Mouse (Mus musculus) MEL (cell line): ENCODE data around the gene Slfn3. TPM values are rescaled to one million over a fixed set of nuclear protein-coding genes. Genes with fewer than 3 reads are reported as not detected.
"Not testable (repeated sequence)": the region's sequence is repeated elsewhere in the genome, so short reads cannot be mapped to it uniquely, and the experiment has no call there.

ENCODE experiments used
- DNase-seq: peaks from one replicate; pipeline ENCODE4 v3.0.0; 2011; ENCODE audit warnings: low read depth, low spot score
- H3K27ac ChIP-seq: 2 replicates; pipeline ENCODE4 v1.5.1; 2012; ENCODE audit warnings: low read depth, mild to moderate bottlenecking, control low read depth, low read length, moderate library complexity; ENCODE audit not compliant: control insufficient read depth
- H3K27me3 ChIP-seq, 2 experiments: fragments of 150-350 bp in 1 of 2; sonication (generic) in 1 of 2; 2 replicates each; pipeline ENCODE4 v1.6.1; 2012; ENCODE audit warnings: low read length in 2 of 2, mild to moderate bottlenecking in 2 of 2, improper control_type of control experiment in 1 of 2, moderate library complexity in 1 of 2; ENCODE audit not compliant: insufficient read depth in 2 of 2, control insufficient read depth in 1 of 2
- H3K36me3 ChIP-seq, 2 experiments: 2 replicates each; pipeline ENCODE4 v1.6.1; 2012 to 2014; ENCODE audit warnings: low read length in 2 of 2, improper control_type of control experiment in 1 of 2, inconsistent platforms in 1 of 2, mild to moderate bottlenecking in 1 of 2; ENCODE audit not compliant: insufficient read depth in 2 of 2, control insufficient read depth in 1 of 2
- H3K4me1 ChIP-seq, 2 experiments: fragments of 150-350 bp in 1 of 2; sonication (generic) in 1 of 2; 2 replicates each; pipeline ENCODE4 v1.6.1; 2012; ENCODE audit warnings: low read length in 2 of 2, improper control_type of control experiment in 1 of 2, mild to moderate bottlenecking in 1 of 2; ENCODE audit not compliant: insufficient read depth in 2 of 2, control insufficient read depth in 1 of 2
- H3K4me3 ChIP-seq, 2 experiments: fragments of 150-350 bp in 1 of 2; sonication (generic) in 1 of 2; 2 replicates each; pipeline ENCODE4 v1.5.1; 2012; ENCODE audit warnings: low read depth in 2 of 2, low read length in 2 of 2, mild to moderate bottlenecking in 2 of 2, moderate library complexity in 2 of 2, control low read depth in 1 of 2, improper control_type of control experiment in 1 of 2; ENCODE audit not compliant: control insufficient read depth in 1 of 2, insufficient read depth in 1 of 2
- H3K79me2 ChIP-seq: 2 replicates; pipeline ENCODE4 v1.6.1; 2012; ENCODE audit warnings: mild to moderate bottlenecking, low read length, moderate library complexity; ENCODE audit not compliant: control insufficient read depth, poor library complexity, insufficient read depth
- H3K9ac ChIP-seq: 2 replicates; pipeline ENCODE4 v1.6.1; 2012; ENCODE audit warnings: low read depth, mild to moderate bottlenecking, control low read depth, low read length, moderate library complexity; ENCODE audit not compliant: control insufficient read depth, poor library complexity, severe bottlenecking
- H3K9me3 ChIP-seq: fragments of 150-350 bp; sonication (generic); replicated peaks from 2 replicates; pipeline ENCODE4 v1.6.1; 2012; ENCODE audit warnings: mild to moderate bottlenecking, low read length, improper control_type of control experiment, moderate library complexity; ENCODE audit not compliant: insufficient read depth
- BHLHE40 ChIP-seq: IDR thresholded peaks from 2 replicates; pipeline ENCODE4 v1.6.1; 2012; ENCODE audit warnings: low read depth, mild to moderate bottlenecking, inconsistent platforms, low read length, improper control_type of control experiment, borderline replicate concordance
- CHD2 ChIP-seq: IDR thresholded peaks from 2 replicates; pipeline ENCODE4 v1.6.1; 2011; ENCODE audit warnings: low read length, improper control_type of control experiment
- CTCF ChIP-seq, 3 experiments: IDR thresholded peaks in 2 of 3; conservative IDR thresholded peaks in 1 of 3; 2 replicates each; pipeline ENCODE4 v1.5.1; 2011 to 2012; ENCODE audit warnings: low read length in 3 of 3, low read depth in 2 of 3, mild to moderate bottlenecking in 2 of 3, improper control_type of control experiment in 1 of 3, inconsistent platforms in 1 of 3, mixed read lengths in 1 of 3, moderate library complexity in 1 of 3; ENCODE audit not compliant: control insufficient read depth in 1 of 3, insufficient read depth in 1 of 3, poor library complexity in 1 of 3, severe bottlenecking in 1 of 3
- E2F4 ChIP-seq: IDR thresholded peaks from 2 replicates; pipeline ENCODE4 v1.6.1; 2011; ENCODE audit warnings: low read depth, low read length, improper control_type of control experiment, borderline replicate concordance
- EP300 ChIP-seq, 2 experiments: IDR thresholded peaks; 2 replicates each; pipeline ENCODE4 v1.6.1; 2011; ENCODE audit warnings: improper control_type of control experiment in 2 of 2, low read length in 2 of 2, low read depth in 1 of 2, mild to moderate bottlenecking in 1 of 2
- GABPA ChIP-seq: IDR thresholded peaks from 2 replicates; pipeline ENCODE4 v1.6.1; 2012; ENCODE audit warnings: low read depth, mild to moderate bottlenecking, inconsistent platforms, low read length, improper control_type of control experiment, moderate library complexity
- GATA1 ChIP-seq: IDR thresholded peaks from 2 replicates; pipeline ENCODE4 v1.6.1; 2011; ENCODE audit warnings: low read depth, low read length, improper control_type of control experiment
- JUND ChIP-seq: IDR thresholded peaks from 2 replicates; pipeline ENCODE4 v1.6.1; 2011; ENCODE audit warnings: low read depth, mild to moderate bottlenecking, improper control_type of control experiment, low read length
- MAFK ChIP-seq: IDR thresholded peaks from 2 replicates; pipeline ENCODE4 v1.6.1; 2011; ENCODE audit warnings: low read depth, mild to moderate bottlenecking, low read length, improper control_type of control experiment, borderline replicate concordance
- MAX ChIP-seq: IDR thresholded peaks from 2 replicates; pipeline ENCODE4 v1.6.1; 2011; ENCODE audit warnings: low read length, improper control_type of control experiment
- MXI1 ChIP-seq: IDR thresholded peaks from 2 replicates; pipeline ENCODE4 v1.6.1; 2011; ENCODE audit warnings: mild to moderate bottlenecking, low read depth, low read length, improper control_type of control experiment
- MYC ChIP-seq: IDR thresholded peaks from 2 replicates; pipeline ENCODE4 v1.6.1; 2011; ENCODE audit warnings: low read depth, mild to moderate bottlenecking, low read length, improper control_type of control experiment, moderate library complexity
- NELFE ChIP-seq: IDR thresholded peaks from 2 replicates; pipeline ENCODE4 v1.6.1; 2011; ENCODE audit warnings: low read depth, low read length, improper control_type of control experiment
- POLR2A ChIP-seq, 2 experiments: IDR thresholded peaks; 2 replicates each; pipeline ENCODE4 v1.6.1; 2011 to 2012; ENCODE audit warnings: low read length in 2 of 2, mild to moderate bottlenecking in 2 of 2, control low read depth in 1 of 2, improper control_type of control experiment in 1 of 2, low read depth in 1 of 2, moderate library complexity in 1 of 2; ENCODE audit not compliant: control insufficient read depth in 1 of 2, insufficient read depth in 1 of 2, poor library complexity in 1 of 2
- POLR2AphosphoS2 ChIP-seq: IDR thresholded peaks from 2 replicates; pipeline ENCODE4 v1.6.1; 2011; ENCODE audit warnings: low read length, improper control_type of control experiment
- POLR2AphosphoS5 ChIP-seq: IDR thresholded peaks from 2 replicates; pipeline ENCODE4 v1.6.1; 2012; ENCODE audit warnings: low read depth, borderline replicate concordance, mild to moderate bottlenecking, inconsistent platforms, low read length, moderate library complexity, mixed read lengths
- RAD21 ChIP-seq: IDR thresholded peaks from 2 replicates; pipeline ENCODE4 v1.6.1; 2011; ENCODE audit warnings: mild to moderate bottlenecking, low read depth, low read length, improper control_type of control experiment
- RCOR1 ChIP-seq: IDR thresholded peaks from 2 replicates; pipeline ENCODE4 v1.6.1; 2012; ENCODE audit warnings: low read depth, mild to moderate bottlenecking, inconsistent platforms, low read length, improper control_type of control experiment
- SMC3 ChIP-seq: IDR thresholded peaks from 2 replicates; pipeline ENCODE4 v1.6.1; 2011; ENCODE audit warnings: low read depth, low read length, improper control_type of control experiment
- UBTF ChIP-seq: IDR thresholded peaks from 2 replicates; pipeline ENCODE4 v1.6.1; 2012; ENCODE audit warnings: low read depth, mild to moderate bottlenecking, inconsistent platforms, low read length, improper control_type of control experiment, moderate library complexity, borderline replicate concordance; ENCODE audit not compliant: insufficient read depth
- USF2 ChIP-seq, 2 experiments: IDR thresholded peaks; 2 replicates each; pipeline ENCODE4 v1.6.1; 2011 to 2012; ENCODE audit warnings: improper control_type of control experiment in 2 of 2, low read length in 2 of 2, borderline replicate concordance in 1 of 2, inconsistent platforms in 1 of 2, low read depth in 1 of 2, mild to moderate bottlenecking in 1 of 2; ENCODE audit not compliant: insufficient read depth in 1 of 2
- ZKSCAN1 ChIP-seq: IDR thresholded peaks from 2 replicates; pipeline ENCODE4 v1.6.1; 2012; ENCODE audit warnings: low read depth, mild to moderate bottlenecking, inconsistent platforms, low read length, improper control_type of control experiment, moderate library complexity
- ZMIZ1 ChIP-seq: IDR thresholded peaks from 2 replicates; pipeline ENCODE4 v1.6.1; 2012; ENCODE audit warnings: low read depth, mild to moderate bottlenecking, inconsistent platforms, low read length, improper control_type of control experiment, moderate library complexity
- ZNF384 ChIP-seq: IDR thresholded peaks from 2 replicates; pipeline ENCODE4 v1.6.1; 2012; ENCODE audit warnings: low read depth, mild to moderate bottlenecking, inconsistent platforms, low read length, improper control_type of control experiment
- polyA plus RNA-seq, 2 experiments: library from polyadenylated mRNA; stranded (reverse) in 1 of 2; unstranded in 1 of 2; fragments of >175 nt in 1 of 2; fragments of >200 nt in 1 of 2; gene quantifications; 2 replicates each; pipeline versions ENCODE4 v1.2.1 to v1.2.4; 2012; ENCODE audit warnings: low replicate concordance in 2 of 2, low read depth in 1 of 2; ENCODE audit not compliant: insufficient read length in 2 of 2, insufficient read depth in 1 of 2, missing spikeins in 1 of 2
- total RNA-seq: library from RNA; depleted of rRNA; stranded (reverse); fragments of 300-350 nt; gene quantifications from 2 replicates; pipeline ENCODE4 v1.2.3, GENCODE M21; 2012; rRNA removed

The Slfn3 gene
- total RNA-seq (0.10 and 0.23 TPM in 2 replicates), polyA plus RNA-seq (under 1 TPM in 1 of 2 experiments, not detected in 1; 0.35 TPM)

- no peak for DNase-seq
- TF ChIP-seq MXI1 = no peak
- no peak for TF ChIP-seq MAX
- no peak for TF ChIP-seq SMC3
- TF ChIP-seq POLR2AphosphoS5 = no peak
- no peak for TF ChIP-seq GABPA
- TF ChIP-seq EP300 (IDR thresholded peaks at IDR 0.05; ENCODE audit: low read depth in 1 of 2, low read length in 2 of 2) = no peak
- TF ChIP-seq CHD2 = no peak
- no peak for TF ChIP-seq BHLHE40
- Histone ChIP-seq H3K9me3 (no peaks in the 10 kb centered on the region), H3K27ac (no peak within 1 kb of the TSS), H3K27me3 (peaks cover 5 to 10% of the 10 kb centered on the region in 2 experiments), H3K36me3 (no peaks in the 10 kb centered on the region), H3K4me1 (no peaks in the 10 kb centered on the region), H3K79me2 (no peaks in the 10 kb centered on the region), H3K9ac (no peak within 1 kb of the TSS), H3K4me3 (no peak within 1 kb of the TSS)
Measured at GRCm38 (mm10) chr11:83191134-83191893, at the start of gene Slfn3. Slfn3 (plus strand) TSS chr11:83191330.

DNA sequence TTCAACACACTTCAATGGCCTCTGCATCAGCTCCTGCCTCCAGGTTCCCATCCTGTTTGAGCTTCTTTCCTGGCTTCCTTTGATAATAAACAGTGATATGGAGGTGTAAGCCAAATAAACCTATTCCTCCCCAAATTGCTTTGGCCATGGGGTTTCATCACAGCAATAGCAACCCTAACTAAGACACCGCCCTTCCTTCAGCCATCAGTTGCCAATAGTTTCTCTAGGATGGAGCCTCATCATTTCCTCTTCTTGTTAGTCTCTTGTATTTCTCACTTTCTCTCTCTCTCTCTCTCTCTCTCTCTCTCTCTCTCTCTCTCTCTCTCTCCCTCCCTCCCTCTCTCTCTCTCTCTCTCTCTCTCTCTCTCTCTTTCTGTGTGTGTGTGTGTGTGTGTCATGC lies 42.2 kb upstream of the Slfn3 start:
- not testable (repeated sequence) for H3K4me3 ChIP-seq, H3K79me2 ChIP-seq, H3K27me3 ChIP-seq, H3K4me1 ChIP-seq, H3K9ac ChIP-seq, H3K9me3 ChIP-seq, DNase-seq, H3K36me3 ChIP-seq, H3K27ac ChIP-seq

GRCm38 (mm10) chr11:83174948-83175539 lies 16.1 kb upstream of the Slfn3 start, which contains the start of gene Slfn4:
Slfn4 (plus strand) TSS chr11:83175186.
- no peak for DNase-seq

More at GRCm38 (mm10) chr11:83174948-83175539, 16.1 kb upstream of the Slfn3 start, which contains the start of gene Slfn4:
- TF ChIP-seq CTCF (IDR thresholded peaks at IDR 0.05 in 2 of 3, conservative IDR thresholded peaks at IDR 0.05 in 1 of 3; ENCODE audit: control insufficient read depth in 1 of 3, insufficient read depth in 1 of 3, low read depth in 2 of 3, low read length in 3 of 3, poor library complexity in 1 of 3, severe bottlenecking in 1 of 3) = no peak
- TF ChIP-seq RAD21 = no peak
- TF ChIP-seq MYC = no peak
- TF ChIP-seq ZNF384 = no peak
- TF ChIP-seq POLR2AphosphoS2 = no peak
- TF ChIP-seq MAFK = no peak
- no peak for TF ChIP-seq E2F4
- no peak for TF ChIP-seq RCOR1
- no peak for TF ChIP-seq GATA1
- no peak for TF ChIP-seq UBTF
- TF ChIP-seq MXI1 = no peak
- no peak for TF ChIP-seq SMC3
- no peak for TF ChIP-seq ZMIZ1
- no peak for TF ChIP-seq USF2 (IDR thresholded peaks at IDR 0.05; ENCODE audit: borderline replicate concordance in 1 of 2, insufficient read depth in 1 of 2, low read depth in 1 of 2, low read length in 2 of 2)
- no peak for TF ChIP-seq JUND
- no peak for TF ChIP-seq ZKSCAN1
- TF ChIP-seq NELFE = no peak
- no peak for TF ChIP-seq POLR2A (IDR thresholded peaks at IDR 0.05; ENCODE audit: control insufficient read depth in 1 of 2, insufficient read depth in 1 of 2, low read depth in 1 of 2, low read length in 2 of 2, poor library complexity in 1 of 2)
- H3K27me3 ChIP-seq = peaks cover 2 to 6% of the 10 kb centered on the region in 2 experiments; a peak in 2 of 4 replicates
- no peak within 1 kb of the TSS for H3K4me3 ChIP-seq
- H3K9ac ChIP-seq = no peak within 1 kb of the TSS
- no peaks in the 10 kb centered on the region for H3K36me3 ChIP-seq
- no peaks in the 10 kb centered on the region for H3K79me2 ChIP-seq
- no peaks in the 10 kb centered on the region for H3K4me1 ChIP-seq
- no peak within 1 kb of the TSS for H3K27ac ChIP-seq
- H3K9me3 ChIP-seq = no peaks in the 10 kb centered on the region
